Mouse (Mus musculus) intestine, postnatal 0 days (tissue): ENCODE measurements around the gene Robo3. TPM values are rescaled to one million over a fixed set of nuclear protein-coding genes. Genes with fewer than 3 reads are reported as not detected.

ENCODE experiments used
- ATAC-seq: fragments of 200-750 bp; cut with Nextera tagmentation; 2 replicates; pipeline ENCODE4 v1.8.0; 2017; ENCODE audit warnings: mild to moderate bottlenecking, moderate TSS enrichment, moderate library complexity
- H3K27ac ChIP-seq: fragments of 300-500 bp; sonication (generic); 2 replicates; pipeline ENCODE4 v1.5.1; 2014; ENCODE audit warnings: mild to moderate bottlenecking, low read depth, low read length, moderate library complexity
- H3K27me3 ChIP-seq: fragments of 300-500 bp; sonication (generic); replicated peaks from 2 replicates; pipeline ENCODE4 v1.6.1; 2014; ENCODE audit warnings: low read length, mixed read lengths; ENCODE audit not compliant: control insufficient read depth, insufficient read depth
- H3K36me3 ChIP-seq: fragments of 300-500 bp; sonication (generic); 2 replicates; pipeline ENCODE4 v1.6.1; 2014; ENCODE audit warnings: mild to moderate bottlenecking, moderate library complexity; ENCODE audit not compliant: control insufficient read depth, insufficient read depth
- H3K4me1 ChIP-seq: fragments of 300-500 bp; sonication (generic); replicated peaks from 2 replicates; pipeline ENCODE4 v1.6.1; 2014; ENCODE audit warnings: antibody characterized with exemption, low read length, mixed read lengths; ENCODE audit not compliant: control insufficient read depth, insufficient read depth
- H3K4me2 ChIP-seq: fragments of 300-500 bp; sonication (generic); replicated peaks from 2 replicates; pipeline ENCODE4 v1.6.1; 2014; ENCODE audit warnings: low read depth, mild to moderate bottlenecking, moderate library complexity
- H3K4me3 ChIP-seq: fragments of 300-500 bp; sonication (generic); 2 replicates; pipeline ENCODE4 v1.5.1; 2014; ENCODE audit warnings: low read depth, low read length
- H3K9ac ChIP-seq: fragments of 300-500 bp; sonication (generic); 2 replicates; pipeline ENCODE4 v1.6.1; 2014; ENCODE audit warnings: mild to moderate bottlenecking, low read depth, low read length
- H3K9me3 ChIP-seq: fragments of 300-500 bp; sonication (generic); 2 replicates; pipeline ENCODE4 v1.6.1; 2016; ENCODE audit warnings: mixed run types; ENCODE audit not compliant: control insufficient read depth
- CTCF ChIP-seq: sonication (generic); IDR thresholded peaks from 2 replicates; pipeline ENCODE4 v1.5.1; 2016; ENCODE audit warnings: low read depth, mild to moderate bottlenecking, control low read depth, antibody characterized with exemption, moderate library complexity
- WGBS: fragments of 180-500 bp; shearing (Covaris S2); extraction: QIAGEN DNeasy Blood & Tissue Kit; methylation state at CpG from one replicate; pipeline ENCODE4 v1.1.7; 2014; 5-methylcytosine and 5-hydroxymethylcytosine counted together
- polyA plus RNA-seq: library from polyadenylated mRNA; unstranded; fragments of >200 nt; fragmentation: Nextera tagmentation; extraction: Ambion mirVana; gene quantifications from 2 replicates; pipeline ENCODE4 v1.2.1, GENCODE M21; 2015

Robo3 gene
- polyA plus RNA-seq, 1 experiment from 2014 or later: not detected

- no peak for TF ChIP-seq CTCF
- no peak overlapping the region for H3K4me3 ChIP-seq
- H3K4me2 ChIP-seq: no peak overlapping the region
- no peaks in the 10 kb centered on the region for H3K9me3 ChIP-seq
- H3K36me3 ChIP-seq: no peaks in the 10 kb centered on the region
- H3K27me3 ChIP-seq: no peaks in the 10 kb centered on the region
- 69% methylated on average over 4 of the region's 4 CpGs for WGBS
- no peak overlapping the region for H3K9ac ChIP-seq
- 0 out of 2 replicates have a peak, but pooled peaks cover 3% of the 10 kb centered on the region for H3K4me1 ChIP-seq
- ATAC-seq: no peak
- no peak overlapping the region for H3K27ac ChIP-seq
Observed at GRCm38 (mm10) chr9:37418791-37419190, 14.3 kb downstream of the Robo3 start.

GRCm38 (mm10) chr9:37414666-37415065, 18.4 kb downstream of the Robo3 start:
- no peak overlapping the region for H3K4me2 ChIP-seq
- H3K4me3 ChIP-seq: no peak overlapping the region
- H3K4me1 ChIP-seq: no peaks in the 10 kb centered on the region
- no peak overlapping the region for H3K27ac ChIP-seq
- H3K9ac ChIP-seq: no peak overlapping the region
- WGBS: 83% methylated on average over 3 of the region's 3 CpGs
- no peak for TF ChIP-seq CTCF
- ATAC-seq: no peak
- no peaks in the 10 kb centered on the region for H3K36me3 ChIP-seq
- H3K27me3 ChIP-seq: no peaks in the 10 kb centered on the region
- H3K9me3 ChIP-seq: no peaks in the 10 kb centered on the region

DNA sequence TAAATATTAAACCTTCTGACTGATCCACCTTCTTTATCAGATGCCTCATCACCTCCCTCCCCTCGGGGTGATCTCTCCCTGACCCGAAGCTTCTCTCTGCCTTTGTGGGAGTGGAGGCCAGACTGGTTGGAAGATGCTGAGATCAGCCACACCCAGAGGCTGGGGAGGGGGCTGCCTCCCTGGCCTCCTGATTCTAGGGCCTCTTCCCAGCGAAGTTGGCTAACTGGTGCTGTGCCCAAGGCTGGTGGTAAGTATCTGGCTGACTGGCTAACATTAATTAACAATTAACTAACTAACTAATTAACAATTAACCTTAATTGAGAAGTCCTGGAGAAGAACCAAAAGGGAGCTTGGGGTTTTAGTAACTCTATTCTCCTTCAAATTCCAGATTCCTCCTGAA, 20.1 kb downstream of the Robo3 start:
- Histone ChIP-seq H3K4me3 (no peak overlapping the region), H3K9ac (no peak overlapping the region), H3K27me3 (no peaks in the 10 kb centered on the region), H3K9me3 (no peaks in the 10 kb centered on the region), H3K27ac (no peak overlapping the region), H3K36me3 (no peaks in the 10 kb centered on the region), H3K4me2 (no peak overlapping the region), H3K4me1 (no peaks in the 10 kb centered on the region)
- WGBS: 21% methylated on average over 3 of the region's 3 CpGs
- no peak for ATAC-seq
- no peak for TF ChIP-seq CTCF

- no peaks in the 10 kb centered on the region for H3K4me1 ChIP-seq
- no peak for ATAC-seq
- no peaks in the 10 kb centered on the region for H3K27me3 ChIP-seq
- H3K4me2 ChIP-seq: no peak overlapping the region
- H3K9ac ChIP-seq: no peak overlapping the region
- H3K27ac ChIP-seq: no peak overlapping the region
- H3K4me3 ChIP-seq: no peak overlapping the region
- H3K36me3 ChIP-seq: no peaks in the 10 kb centered on the region
- TF ChIP-seq CTCF: no peak
- WGBS: 58% methylated on average over 8 of the region's 8 CpGs
- no peaks in the 10 kb centered on the region for H3K9me3 ChIP-seq
Observed at GRCm38 (mm10) chr9:37409698-37410445, 23.2 kb downstream of the Robo3 start.

GRCm38 (mm10) chr9:37407850-37408502, 25.1 kb downstream of the Robo3 start:
- Histone ChIP-seq H3K4me3 (no peak overlapping the region), H3K4me2 (no peak overlapping the region), H3K4me1 (no peaks in the 10 kb centered on the region), H3K9me3 (no peaks in the 10 kb centered on the region), H3K36me3 (no peaks in the 10 kb centered on the region), H3K9ac (no peak overlapping the region), H3K27me3 (no peaks in the 10 kb centered on the region), H3K27ac (no peak overlapping the region)
- 0 out of 2 replicates have a peak, but pooled peaks have one; percentile 42 for TF ChIP-seq CTCF
- 18% methylated on average over 19 of the region's 19 CpGs for WGBS
- ATAC-seq: no peak

DNA sequence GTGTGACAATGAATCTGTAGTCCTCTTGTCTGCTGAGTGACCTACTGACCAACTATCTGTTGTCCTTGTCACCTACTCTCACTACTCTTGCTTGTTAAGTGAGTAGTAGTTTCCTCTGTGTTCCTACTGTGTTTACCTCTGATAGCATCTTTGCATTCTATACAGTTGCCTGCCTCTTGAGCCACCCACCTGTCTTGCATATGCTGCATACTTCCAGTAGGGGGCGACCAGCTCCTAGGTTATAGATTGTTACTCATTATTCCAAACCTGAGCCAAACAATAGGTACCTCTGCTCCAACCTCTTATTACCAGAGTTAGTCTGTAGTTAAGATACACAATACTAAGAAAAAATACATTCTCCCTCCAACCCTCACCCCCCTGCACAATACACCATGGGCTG, 26.7 kb downstream of the Robo3 start:
- WGBS: 0% methylated on average over 1 of the region's 1 CpGs
- no peaks in the 10 kb centered on the region for H3K36me3 ChIP-seq
- ATAC-seq: no peak
- TF ChIP-seq CTCF: peak; percentile 82
- no peak overlapping the region for H3K27ac ChIP-seq
- H3K4me3 ChIP-seq: no peak overlapping the region
- H3K27me3 ChIP-seq: no peaks in the 10 kb centered on the region
- no peaks in the 10 kb centered on the region for H3K9me3 ChIP-seq
- no peaks in the 10 kb centered on the region for H3K4me1 ChIP-seq
- no peak overlapping the region for H3K9ac ChIP-seq
- H3K4me2 ChIP-seq: no peak overlapping the region
